Mouse (Mus musculus) E14TG2a.4 (cell line): Measurements from ENCODE around the gene Pcx.

ENCODE experiments used
- CTCF ChIP-seq: conservative IDR thresholded peaks from 2 replicates; pipeline ENCODE4 v1.5.1; 2014; ENCODE audit warnings: low read length
- NANOG ChIP-seq: IDR thresholded peaks from 2 replicates; pipeline ENCODE4 v1.6.1; 2014; ENCODE audit warnings: borderline replicate concordance, low read length, mixed read lengths

DNA sequence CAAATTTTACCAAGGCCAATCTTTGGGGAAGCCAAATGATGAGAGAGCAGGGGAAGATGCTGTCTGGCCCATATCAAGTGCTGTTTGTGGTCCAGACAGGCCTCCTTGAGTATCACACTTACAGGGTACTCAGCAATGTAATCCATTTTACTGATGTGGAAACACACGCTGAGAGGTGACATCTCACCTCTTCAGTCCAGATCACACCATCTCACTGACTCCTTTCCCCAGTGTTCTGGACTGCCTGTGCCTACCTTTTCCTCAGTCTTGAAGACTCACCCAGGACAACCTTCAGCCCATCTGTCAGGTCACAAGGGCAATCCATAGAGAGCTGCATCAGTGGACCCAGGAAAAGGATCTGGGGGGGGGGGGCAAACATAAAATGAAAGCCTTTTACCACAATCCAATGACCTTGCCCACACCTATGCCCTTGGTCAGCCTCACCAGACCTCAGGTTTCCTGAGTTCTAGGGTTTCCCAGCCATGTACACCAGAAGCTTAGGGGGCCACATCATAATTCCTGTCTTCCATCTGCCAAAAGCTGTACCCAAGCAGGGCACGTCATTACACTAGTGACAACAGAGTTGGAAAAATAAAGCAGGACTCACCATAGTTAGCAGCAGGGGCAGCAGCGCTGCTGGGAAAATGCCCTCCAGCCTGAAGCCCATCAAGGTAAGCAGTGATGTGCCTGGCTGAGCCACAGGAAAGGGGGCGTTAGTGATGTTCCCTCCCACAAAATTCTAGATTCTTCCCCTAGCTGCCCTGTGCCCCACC, 114.3 kb downstream of the Pcx start:
- no peak for TF ChIP-seq CTCF
- TF ChIP-seq NANOG, result no peak
